Mouse (Mus musculus): Measurements from ENCODE around the gene Mknk2.

GRCm38 (mm10) chr10:80656130-80656862 lies 21.6 kb downstream of the Mknk2 start:
- TF ChIP-seq POLR2A (IDR thresholded peaks at IDR 0.05; ENCODE audit: insufficient read depth, low read length) (no peak), EP300 (IDR thresholded peaks at IDR 0.05; ENCODE audit: insufficient read depth, low read depth, low read length) (0 out of 2 replicates have a peak, but pooled peaks have one; percentile 13), CTCF (IDR thresholded peaks at IDR 0.05; ENCODE audit: low read depth, low read length) (no peak)

All from ES-Bruce4 (cell line).